Mouse (Mus musculus) bone marrow macrophage, adult 2 months (primary cell): ENCODE results near the gene Kif22.

ENCODE experiments used
- CTCF ChIP-seq: IDR thresholded peaks from 2 replicates; pipeline ENCODE4 v1.5.1; 2012; ENCODE audit warnings: low read depth, mild to moderate bottlenecking, low read length, moderate library complexity
- POLR2A ChIP-seq: IDR thresholded peaks from 2 replicates; pipeline ENCODE4 v1.6.1; 2012; ENCODE audit warnings: mild to moderate bottlenecking, low read depth, low read length, borderline replicate concordance

DNA sequence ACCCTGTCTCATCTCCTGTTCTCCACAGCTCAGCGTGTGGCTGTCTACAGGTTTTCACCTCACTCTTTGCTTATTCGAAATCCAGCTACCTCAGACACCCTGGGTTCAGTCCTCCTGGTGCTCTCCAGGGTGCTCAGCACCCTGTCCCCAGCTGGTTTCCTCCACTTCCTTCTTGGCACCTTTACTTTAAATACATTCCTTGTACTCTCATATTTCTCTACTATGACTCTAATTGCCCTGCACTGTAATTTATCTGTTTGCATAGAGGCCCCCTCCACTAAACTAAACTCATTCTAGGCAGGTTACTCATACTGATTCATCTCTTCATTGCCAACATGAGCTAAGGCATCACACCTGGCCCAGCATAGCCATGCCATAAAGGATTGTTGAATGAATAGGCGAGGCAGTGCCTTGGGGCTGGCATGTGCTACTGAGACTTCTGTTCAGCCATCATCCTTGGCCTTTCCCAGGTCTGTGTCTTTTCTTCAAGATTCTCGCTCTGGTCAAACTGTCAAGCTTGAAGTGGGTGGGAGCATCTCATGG is 28.7 kb upstream of the Kif22 start:
- no peak for TF ChIP-seq CTCF
- no peak for TF ChIP-seq POLR2A
